Mouse (Mus musculus) v-Abl transformed pro-B cells (cell line): ENCODE data around the gene Mertk.

ENCODE experiments used
- in situ Hi-C, 2 experiments: fragments of 400-800 bp; cut with MboI; formaldehyde crosslinking; loops; one replicate each; pipeline ENCODE4 v1.15.1; 2025; ENCODE audit not compliant: unreplicated experiment in 2 of 2

The Mertk gene

DNA sequence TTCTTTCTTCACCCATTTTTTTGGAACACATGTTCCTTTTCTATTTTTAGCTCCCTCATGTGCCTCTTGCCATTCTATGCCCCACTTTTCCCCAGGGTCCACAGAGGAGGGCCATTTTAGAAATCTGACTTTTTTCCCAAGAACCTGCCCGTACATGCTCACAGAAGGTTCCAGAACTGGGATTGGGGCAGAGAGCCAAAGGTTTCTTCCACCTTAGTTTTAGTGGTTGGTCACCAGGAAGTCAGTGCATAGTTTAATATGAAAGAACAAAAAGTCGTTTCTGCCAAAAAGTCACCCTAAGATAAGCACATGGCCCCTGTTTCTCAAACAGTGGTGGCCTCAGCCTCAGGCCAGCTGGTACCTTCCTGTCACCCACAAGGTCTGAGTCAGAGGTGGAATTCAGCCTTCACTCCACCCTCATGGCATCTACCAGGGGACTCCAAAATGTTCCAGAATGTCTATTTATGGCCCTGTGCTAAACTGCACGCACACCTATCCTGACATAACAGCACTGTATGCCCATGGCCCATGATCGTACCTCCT lies 56.5 kb downstream of the Mertk start:
- in situ Hi-C loops = no loop called here

- in situ Hi-C loops = no loop called here
Measured at GRCm38 (mm10) chr2:128758724-128759340, 60.1 kb downstream of the Mertk start.

DNA sequence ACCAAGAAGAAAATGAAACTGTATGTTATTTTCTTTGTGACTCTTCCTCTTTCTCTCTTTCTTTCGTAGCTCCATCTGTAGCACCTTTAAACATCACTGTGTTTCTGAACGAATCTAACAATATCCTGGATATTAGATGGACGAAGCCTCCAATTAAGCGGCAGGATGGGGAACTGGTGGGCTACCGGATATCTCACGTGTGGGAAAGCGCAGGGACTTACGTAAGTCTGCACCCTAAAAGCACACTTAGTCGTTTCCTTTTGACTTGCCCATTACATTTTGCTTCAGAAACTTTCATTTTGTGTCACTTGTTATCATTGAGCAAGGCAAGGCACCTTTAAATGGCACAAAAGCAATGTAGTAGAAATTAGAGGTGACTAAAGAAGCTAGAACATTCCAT lies 63.3 kb downstream of the Mertk start:
- in situ Hi-C loops = no loop called here

DNA sequence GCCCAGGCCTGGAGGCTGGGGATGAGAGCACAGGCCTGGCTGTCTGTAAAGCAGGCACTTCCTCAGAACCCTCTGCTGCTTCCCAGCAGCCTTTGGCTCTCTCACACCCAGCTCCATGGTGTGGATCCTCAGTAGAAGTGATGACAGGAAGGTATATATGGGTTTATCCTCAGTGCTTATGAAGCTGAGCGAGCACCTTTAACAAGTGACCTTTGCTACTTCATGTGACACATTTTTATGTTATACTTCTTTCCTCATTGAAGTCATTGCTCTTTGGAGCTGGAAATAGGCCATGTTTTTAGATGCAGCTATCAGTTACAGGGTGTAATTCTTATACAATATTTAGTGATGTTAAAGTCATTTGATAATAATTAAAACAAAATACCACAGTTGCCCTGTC lies 67.0 kb downstream of the Mertk start:
- in situ Hi-C loops = no loop called here

DNA sequence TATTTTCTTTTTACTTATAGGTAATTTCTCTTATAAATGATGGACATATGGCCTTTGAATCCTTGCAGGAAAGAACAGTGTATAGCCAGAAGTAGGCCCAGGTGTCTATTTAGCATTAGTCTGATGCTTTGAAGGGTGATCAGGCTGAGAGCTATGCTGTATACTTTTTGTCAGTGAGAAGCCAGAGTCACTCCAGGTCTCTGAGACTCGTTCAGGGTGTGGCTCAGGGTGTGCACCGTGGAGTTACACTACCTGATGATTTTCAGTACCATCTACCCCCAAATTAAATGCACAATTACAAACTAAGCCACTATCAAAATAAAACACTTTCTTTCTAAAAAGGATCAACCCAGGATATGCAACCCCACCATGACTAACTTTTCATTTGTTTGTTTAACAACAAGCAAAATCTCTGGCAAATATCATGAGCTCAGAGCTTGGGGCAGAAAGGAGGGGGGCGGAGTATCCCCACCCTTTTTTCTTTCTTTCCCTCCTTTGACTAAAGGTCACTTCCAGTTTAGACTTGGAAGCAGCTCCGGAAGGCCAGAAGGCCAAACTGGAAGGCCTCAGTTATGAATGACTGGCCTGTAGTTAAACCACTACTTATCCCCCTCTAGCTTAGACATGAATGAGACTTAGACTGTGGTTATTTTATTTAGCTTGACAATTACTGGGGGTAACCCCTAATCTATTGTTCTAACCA lies 69.9 kb downstream of the Mertk start:
- in situ Hi-C loops = no loop called here

DNA sequence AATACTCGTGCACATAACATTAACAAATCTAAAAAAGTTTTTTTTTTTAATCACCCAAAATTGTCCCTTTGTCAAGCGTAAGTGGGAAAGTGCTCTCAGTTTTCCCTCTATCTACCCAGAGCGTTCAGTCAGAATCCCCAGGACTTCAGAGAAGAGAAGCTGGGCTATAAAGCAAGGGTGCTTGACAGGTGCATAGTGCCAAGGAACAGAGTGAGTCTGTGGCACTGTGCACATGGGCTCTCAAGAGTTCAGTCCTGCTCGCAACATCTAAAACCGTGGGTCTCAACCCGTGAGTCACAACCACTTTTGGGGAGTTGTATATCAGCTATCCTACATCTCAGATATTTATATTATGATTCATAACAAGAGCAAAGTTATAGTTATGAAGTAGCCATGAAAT lies 71.8 kb downstream of the Mertk start:
- in situ Hi-C loops = no loop called here

DNA sequence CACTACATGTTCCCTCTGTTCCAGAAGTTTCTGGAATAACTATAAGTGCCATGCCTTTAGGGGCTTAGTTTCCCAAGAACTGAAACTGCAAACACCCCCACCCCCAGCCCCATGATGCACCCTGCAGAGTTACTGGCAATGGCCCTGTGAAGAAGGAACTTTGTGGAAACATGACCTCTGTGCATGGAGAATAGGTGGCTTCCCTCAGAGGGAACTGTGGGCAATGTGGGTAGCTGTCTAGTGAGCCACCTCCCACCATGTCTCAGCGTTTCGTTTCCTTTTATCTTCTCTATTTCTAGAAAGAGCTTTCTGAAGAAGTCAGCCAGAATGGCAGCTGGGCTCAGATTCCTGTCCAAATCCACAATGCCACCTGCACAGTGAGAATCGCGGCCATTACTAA lies 72.3 kb downstream of the Mertk start:
- in situ Hi-C loops = no loop called here

DNA sequence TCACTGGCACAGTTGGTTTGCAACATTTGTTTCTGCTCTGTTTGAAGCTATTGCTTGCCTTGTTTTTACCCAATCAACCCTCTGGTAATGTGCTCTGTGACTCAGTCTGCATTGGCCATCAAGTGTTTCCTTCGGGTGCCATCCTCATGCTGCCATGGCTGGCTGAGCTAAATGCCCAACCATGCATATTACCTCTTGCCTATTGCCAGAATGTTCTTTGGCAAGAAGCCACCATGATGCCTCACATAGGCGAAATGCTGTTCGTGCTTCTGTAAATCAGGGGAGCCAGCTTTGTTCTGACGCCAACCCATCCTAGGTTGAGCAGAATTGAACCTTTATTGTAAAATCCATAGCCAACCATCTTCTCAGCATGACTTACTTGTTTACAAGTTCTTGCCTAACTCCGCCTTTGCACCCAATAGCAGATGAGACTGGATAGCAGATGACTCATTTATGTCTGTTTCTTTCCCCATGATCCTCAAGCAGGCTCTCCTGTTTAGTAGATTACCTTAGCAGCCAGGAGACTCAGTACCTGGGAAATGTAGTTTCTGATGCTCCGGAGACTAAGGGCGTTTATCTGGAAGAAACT lies 73.1 kb downstream of the Mertk start:
- in situ Hi-C loops = no loop called here

- in situ Hi-C loops = no loop called here
Measured at GRCm38 (mm10) chr2:128782231-128782630, 83.5 kb downstream of the Mertk start.

DNA sequence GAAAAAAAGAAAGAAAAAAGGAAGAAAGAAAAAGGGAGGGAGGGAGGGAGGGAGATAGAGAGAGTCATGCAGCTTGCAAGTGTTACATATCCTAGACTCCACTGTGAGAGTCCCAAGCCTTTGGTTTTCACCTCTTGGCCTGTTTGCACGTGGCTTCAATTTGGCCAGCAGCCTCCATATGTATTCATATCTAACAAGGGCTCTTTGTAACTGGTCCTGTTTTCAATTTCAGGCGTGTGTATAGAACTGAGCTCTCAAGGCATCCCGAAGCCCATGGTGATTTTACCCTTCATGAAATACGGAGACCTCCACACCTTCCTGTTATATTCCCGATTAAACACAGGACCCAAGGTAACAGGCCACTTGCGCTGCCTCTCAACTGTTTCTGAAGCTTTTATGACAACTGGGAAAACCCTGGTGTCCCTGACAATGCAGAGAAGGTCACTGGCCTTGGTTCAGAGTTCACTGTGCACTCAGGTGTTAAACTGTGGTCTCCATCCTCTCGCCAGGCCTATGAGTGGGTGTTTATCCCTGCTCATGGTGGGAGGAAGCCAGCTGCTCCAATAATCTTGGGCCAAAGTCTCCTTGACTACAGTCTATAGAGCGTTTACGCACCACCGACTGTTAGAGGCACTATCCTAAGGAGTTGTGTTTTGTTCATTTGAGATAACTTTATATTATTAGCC lies 85.0 kb downstream of the Mertk start:
- in situ Hi-C loops = no loop called here

- in situ Hi-C loops = no loop called here
Measured at GRCm38 (mm10) chr2:128784814-128785213, 86.1 kb downstream of the Mertk start.

DNA sequence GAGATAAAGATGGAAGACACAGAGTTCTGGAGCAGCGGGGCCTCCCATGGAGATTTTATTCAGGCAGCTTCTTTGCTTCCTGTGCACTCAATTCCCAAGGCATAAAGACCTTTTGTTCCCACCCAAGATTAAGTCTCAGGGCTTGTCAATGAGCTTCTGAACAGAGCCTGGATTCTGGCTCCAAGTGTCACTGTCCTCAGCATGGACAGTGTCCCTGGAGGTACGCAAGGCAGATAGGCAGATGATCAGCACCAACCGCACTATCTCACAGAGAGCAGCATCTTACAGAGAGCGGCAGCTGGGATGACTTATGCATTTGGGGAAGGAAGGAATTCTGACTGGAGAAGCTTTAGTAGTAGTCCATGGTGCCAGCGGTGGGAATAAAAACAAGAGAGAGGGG lies 87.6 kb downstream of the Mertk start:
- in situ Hi-C loops = no loop called here

DNA sequence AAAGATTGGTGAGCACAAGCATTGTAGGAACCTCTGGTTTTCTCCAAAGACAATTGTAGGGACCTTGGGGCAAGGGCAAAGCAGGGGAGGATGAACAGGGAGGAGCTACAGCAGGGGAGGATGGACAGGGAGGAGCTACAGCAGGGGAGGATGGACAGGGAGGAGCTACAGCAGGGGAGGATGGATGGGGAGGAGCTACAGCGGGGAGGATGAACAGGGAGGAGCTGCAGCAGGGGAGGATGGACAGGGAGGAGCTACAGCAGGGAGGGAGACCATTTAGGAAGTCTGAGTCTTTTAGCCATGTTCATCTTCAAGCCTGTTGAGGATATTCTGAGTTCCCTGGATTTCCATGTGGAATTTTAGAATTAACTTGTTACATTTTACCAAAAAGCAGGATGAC lies 88.0 kb downstream of the Mertk start:
- in situ Hi-C loops = no loop called here

GRCm38 (mm10) chr2:128787805-128788204 lies 89.0 kb downstream of the Mertk start:
- in situ Hi-C loops = no loop called here

DNA sequence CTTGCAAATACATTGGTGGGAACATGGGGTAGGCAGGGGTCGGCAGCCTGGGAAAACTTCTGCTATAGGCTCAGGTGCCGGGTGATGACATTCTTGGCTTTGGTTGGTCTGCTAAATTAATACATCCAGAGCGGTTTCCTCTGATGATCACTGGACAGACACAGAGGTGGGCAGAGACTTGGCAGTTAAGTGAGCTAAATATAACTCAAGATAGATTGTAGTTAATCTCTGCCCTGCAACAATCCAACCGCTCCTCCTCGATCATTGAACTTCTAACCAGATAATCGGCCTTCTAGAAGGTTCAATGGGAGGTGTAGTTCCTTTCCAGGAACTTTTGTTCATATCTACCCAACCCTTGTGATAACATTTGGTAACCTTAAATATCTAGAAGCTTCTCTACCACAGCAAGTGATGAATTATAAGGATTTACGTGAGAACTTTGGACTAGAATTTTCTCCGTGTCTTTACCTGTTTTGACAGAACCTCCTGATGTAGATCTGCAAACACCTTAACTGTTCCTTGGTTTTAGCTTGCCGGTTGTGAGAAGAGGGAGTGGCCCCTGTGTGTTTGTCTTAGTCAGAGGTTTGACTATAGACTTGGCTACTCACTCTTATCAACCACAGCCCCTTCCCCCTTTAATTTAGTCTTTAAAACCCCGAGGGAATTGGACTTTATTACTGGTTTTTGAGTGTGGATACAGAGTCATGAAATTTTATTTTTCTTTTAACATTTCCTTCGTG lies 92.3 kb downstream of the Mertk start:
- in situ Hi-C loops = no loop called here

DNA sequence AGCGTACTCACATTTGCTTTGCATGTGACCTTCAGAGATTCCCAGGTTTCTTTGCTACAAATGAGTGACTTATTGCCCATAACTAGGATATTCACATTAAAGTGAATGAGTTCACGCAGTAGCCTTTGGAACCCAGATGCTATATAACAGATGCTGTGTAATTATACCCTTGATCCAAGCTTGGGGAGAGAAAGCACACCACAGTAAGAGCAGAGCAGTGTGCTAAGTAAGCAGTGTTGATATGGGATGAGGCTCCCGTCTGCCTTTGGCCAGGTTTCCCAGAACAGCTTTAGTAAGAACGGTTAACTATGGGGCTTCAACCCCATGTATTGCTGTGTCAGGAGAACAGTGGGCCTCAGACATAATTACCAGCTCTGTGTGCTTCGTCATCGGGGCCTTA lies 95.2 kb downstream of the Mertk start:
- in situ Hi-C loops = no loop called here

DNA sequence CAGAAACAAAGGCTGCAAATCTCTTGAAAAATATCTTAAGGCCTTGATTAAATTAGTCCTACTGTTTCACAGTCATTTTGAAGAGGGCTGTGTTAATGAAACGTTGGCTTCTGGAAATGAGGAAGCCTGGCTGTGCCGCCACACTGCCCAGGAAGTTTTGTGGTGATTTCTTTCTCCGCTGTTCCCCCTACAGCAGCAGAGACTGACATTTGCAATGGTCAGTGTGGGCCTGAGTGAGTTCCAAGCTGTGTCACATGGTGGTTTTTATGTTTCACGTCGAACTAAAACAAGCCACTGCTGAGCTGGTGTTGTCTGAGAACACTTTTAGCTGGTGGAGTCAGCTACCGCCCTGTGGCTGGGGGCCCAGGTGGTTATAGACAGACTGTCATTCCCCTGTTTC lies 97.7 kb downstream of the Mertk start:
- in situ Hi-C loops = no loop called here

DNA sequence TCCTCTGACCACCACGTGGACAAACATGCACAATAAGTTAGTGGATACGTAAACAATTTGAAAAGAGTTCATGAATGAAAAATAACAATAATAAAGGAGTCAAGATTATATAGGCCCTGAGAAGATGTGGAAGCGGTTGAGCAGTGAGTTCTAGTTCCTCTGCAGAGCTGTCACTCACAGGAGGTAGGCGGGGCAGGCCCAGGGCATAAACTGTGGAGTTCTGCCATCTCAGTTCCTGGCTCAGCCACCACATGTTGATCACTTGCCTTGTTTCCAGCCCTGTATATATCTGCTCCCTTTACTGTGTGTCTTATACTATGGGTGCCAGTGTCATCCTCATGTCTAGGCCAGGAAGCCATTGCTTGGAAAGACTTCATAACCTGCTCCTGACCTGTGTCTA lies 104.7 kb downstream of the Mertk start:
- in situ Hi-C loops = loop anchor here in 1 of 2 experiments (25.0 kb wide), 1 partner anchor 916 kb away; no protein-coding TSS in a partner anchor

DNA sequence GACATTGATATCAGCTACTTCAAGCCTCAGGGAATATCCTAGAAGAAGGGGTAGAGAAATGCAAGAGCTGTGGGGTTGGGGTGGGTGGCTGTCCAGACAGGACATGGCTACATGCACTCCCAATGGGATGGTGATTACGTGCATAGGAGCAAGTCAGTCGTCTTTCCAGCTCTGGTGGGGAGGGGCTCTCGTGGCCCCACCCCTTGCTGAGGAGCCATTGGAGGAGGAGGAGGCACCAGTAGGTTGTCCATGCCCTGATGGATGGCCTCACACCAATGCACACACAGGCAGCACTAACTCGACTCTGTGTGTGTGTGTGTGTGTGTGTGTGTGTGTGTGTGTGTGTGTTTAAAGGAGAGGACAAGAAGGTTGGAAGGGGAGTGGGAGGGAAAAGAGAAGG lies 106.6 kb downstream of the Mertk start:
- in situ Hi-C loops = loop anchor here in 1 of 2 experiments (25.0 kb wide), 1 partner anchor 918 kb away; no protein-coding TSS in a partner anchor

- in situ Hi-C loops = loop anchor here in 1 of 2 experiments (25.0 kb wide), 1 partner anchor 919 kb away; no protein-coding TSS in a partner anchor
Measured at GRCm38 (mm10) chr2:128806561-128806960, 107.8 kb downstream of the Mertk start.
